Mouse (Mus musculus): ENCODE data around the gene Phf23.

- no peak for TF ChIP-seq HCFC1 (IDR thresholded peaks at IDR 0.05; ENCODE audit: borderline replicate concordance, insufficient read depth, low read length)
- TF ChIP-seq ZC3H11A (IDR thresholded peaks at IDR 0.05; ENCODE audit: borderline replicate concordance, low read depth, low read length): no peak
- TF ChIP-seq MAFK (IDR thresholded peaks at IDR 0.05; ENCODE audit: insufficient read depth, low read depth, low read length): no peak
Observed at GRCm38 (mm10) chr11:69998567-69999491, 3.3 kb downstream of the Phf23 start.

Data from ES-E14 (cell line).